Mouse (Mus musculus) adrenal gland, postnatal 25 days (tissue): ENCODE measurements at regions not wholly inside any gene's neighbourhood (a gene's known extent, or its start where the extent isn't known, plus 50 kb on each side); places are given as distances from the start of the nearest gene placed in this dataset.

Source experiments
- DNase-seq: peaks from one replicate; pipeline ENCODE4 v3.0.0; 2021; ENCODE audit warnings: mixed read lengths

- no peak for DNase-seq
These were observed 256.2 kb upstream of the Htr2a start for GRCm38 (mm10) chr14:74384481-74384880.

- DNase-seq = no peak
These were observed 248.2 kb upstream of the Htr2a start for GRCm38 (mm10) chr14:74392419-74392818.

- no peak for DNase-seq
These were observed 243.4 kb upstream of the Htr2a start for GRCm38 (mm10) chr14:74397202-74397601.

- DNase-seq = no peak
These were observed 231.2 kb upstream of the Htr2a start for GRCm38 (mm10) chr14:74409441-74409840.

- DNase-seq = peak; percentile 17
These were observed 212.4 kb upstream of the Htr2a start for GRCm38 (mm10) chr14:74428226-74428625.

GRCm38 (mm10) chr14:74464027-74464682 is 176.5 kb upstream of the Htr2a start:
- DNase-seq = no peak

- no peak for DNase-seq
These were observed 145.1 kb upstream of the Htr2a start for GRCm38 (mm10) chr14:74495504-74495903.

GRCm38 (mm10) chr14:74511521-74511920 is 129.1 kb upstream of the Htr2a start:
- DNase-seq = no peak

- no peak for DNase-seq
These were observed 124.2 kb upstream of the Htr2a start for GRCm38 (mm10) chr14:74516451-74516850.

- peak; percentile 15 for DNase-seq
These were observed 121.1 kb upstream of the Htr2a start for GRCm38 (mm10) chr14:74519531-74519930.

- DNase-seq = no peak
These were observed 119.0 kb upstream of the Htr2a start for GRCm38 (mm10) chr14:74521669-74522068.

- DNase-seq = no peak
These were observed 113.4 kb upstream of the Htr2a start for GRCm38 (mm10) chr14:74527246-74527645.

GRCm38 (mm10) chr14:74529368-74529951 is 111.2 kb upstream of the Htr2a start:
- DNase-seq = no peak

GRCm38 (mm10) chr14:74538187-74538586 is 102.5 kb upstream of the Htr2a start:
- no peak for DNase-seq

GRCm38 (mm10) chr14:74544028-74544427 is 96.6 kb upstream of the Htr2a start:
- DNase-seq = no peak

GRCm38 (mm10) chr14:74551091-74551490 is 89.5 kb upstream of the Htr2a start:
- DNase-seq = no peak

GRCm38 (mm10) chr14:74553636-74554035 is 87.0 kb upstream of the Htr2a start:
- DNase-seq = no peak

- peak; percentile 66 for DNase-seq
These were observed 82.3 kb upstream of the Htr2a start for GRCm38 (mm10) chr14:74558359-74558758.
